Mouse (Mus musculus) CH12.LX (cell line): ENCODE data around the gene Ndufv3. TPM values are rescaled to one million over a fixed set of nuclear protein-coding genes. Genes with fewer than 3 reads are reported as not detected.

Source experiments
- DNase-seq: peaks from one replicate; pipeline ENCODE4 v3.0.0-alpha.2; 2013; ENCODE audit errors: extremely low read depth
- H3K27ac ChIP-seq: 2 replicates; pipeline ENCODE4 v1.5.1; 2012; ENCODE audit warnings: low read depth, mild to moderate bottlenecking, control low read depth, moderate library complexity; ENCODE audit not compliant: insufficient read depth
- H3K27me3 ChIP-seq: replicated peaks from 2 replicates; pipeline ENCODE3; 2012; ENCODE audit warnings: inconsistent platforms
- H3K36me3 ChIP-seq, 2 experiments: replicated peaks in 1 of 2; 2 replicates each; pipeline versions ENCODE3 to v1.6.1; 2012; ENCODE audit warnings: inconsistent platforms in 1 of 2, low read length in 1 of 2, mild to moderate bottlenecking in 1 of 2, mixed read lengths in 1 of 2, moderate library complexity in 1 of 2; ENCODE audit not compliant: control insufficient read depth in 1 of 2, insufficient read depth in 1 of 2
- H3K4me1 ChIP-seq, 2 experiments: 2 replicates each; pipeline ENCODE4 v1.6.1; 2012; ENCODE audit warnings: inconsistent platforms in 1 of 2, moderate library complexity in 1 of 2; ENCODE audit not compliant: insufficient read depth in 2 of 2, control insufficient read depth in 1 of 2
- H3K4me2 ChIP-seq: 2 replicates; pipeline ENCODE4 v1.6.1; 2012; ENCODE audit warnings: low read depth, mild to moderate bottlenecking, control low read depth; ENCODE audit not compliant: poor library complexity, insufficient read depth, severe bottlenecking
- H3K4me3 ChIP-seq, 3 experiments: fragments of 150-350 bp in 1 of 3; sonication (generic) in 1 of 3; replicated peaks in 1 of 3; 2 replicates each; pipeline versions ENCODE3 to v1.5.1; 2011 to 2012; ENCODE audit warnings: low read depth in 2 of 3, low read length in 2 of 3, mild to moderate bottlenecking in 2 of 3, moderate library complexity in 2 of 3, control low read depth in 1 of 3, improper control_type of control experiment in 1 of 3, inconsistent platforms in 1 of 3, mixed read lengths in 1 of 3; ENCODE audit not compliant: poor library complexity in 1 of 3
- H3K79me2 ChIP-seq: replicated peaks from 2 replicates; pipeline ENCODE4 v1.6.1; 2012; ENCODE audit warnings: mild to moderate bottlenecking, moderate library complexity; ENCODE audit not compliant: control insufficient read depth, poor library complexity, insufficient read depth, severe bottlenecking; ENCODE audit errors: extremely low read depth
- H3K9ac ChIP-seq: 2 replicates; pipeline ENCODE4 v1.6.1; 2012; ENCODE audit warnings: low read depth, mild to moderate bottlenecking, control low read depth, moderate library complexity; ENCODE audit not compliant: insufficient read depth
- H3K9me3 ChIP-seq: replicated peaks from 2 replicates; pipeline ENCODE3; 2012; ENCODE audit warnings: low read length, inconsistent platforms, mixed read lengths
- BHLHE40 ChIP-seq: IDR thresholded peaks from 2 replicates; pipeline ENCODE4 v1.6.1; 2011; ENCODE audit warnings: mild to moderate bottlenecking, low read depth, low read length, improper control_type of control experiment
- E2F4 ChIP-seq: IDR thresholded peaks from 2 replicates; pipeline ENCODE4 v1.6.1; 2011; ENCODE audit warnings: low read depth, low read length, improper control_type of control experiment; ENCODE audit not compliant: insufficient replicate concordance
- ETS1 ChIP-seq: conservative IDR thresholded peaks from 2 replicates; pipeline ENCODE4 v1.6.1; 2012; ENCODE audit warnings: low read depth, mild to moderate bottlenecking, inconsistent platforms, low read length, improper control_type of control experiment, moderate library complexity
- JUND ChIP-seq: conservative IDR thresholded peaks from 2 replicates; pipeline ENCODE4 v1.6.1; 2011; ENCODE audit warnings: low read depth, low read length, improper control_type of control experiment
- MAFK ChIP-seq: IDR thresholded peaks from 2 replicates; pipeline ENCODE4 v1.6.1; 2011; ENCODE audit warnings: low read length, improper control_type of control experiment; ENCODE audit not compliant: insufficient replicate concordance
- MAX ChIP-seq: IDR thresholded peaks from 2 replicates; pipeline ENCODE4 v1.6.1; 2011; ENCODE audit warnings: low read length, improper control_type of control experiment
- MEF2A ChIP-seq: IDR thresholded peaks from 2 replicates; pipeline ENCODE4 v1.6.1; 2014; ENCODE audit warnings: low read depth, mild to moderate bottlenecking, inconsistent platforms, low read length, improper control_type of control experiment, borderline replicate concordance
- MXI1 ChIP-seq: IDR thresholded peaks from 2 replicates; pipeline ENCODE4 v1.6.1; 2011; ENCODE audit warnings: mild to moderate bottlenecking, low read depth, low read length, improper control_type of control experiment
- NELFE ChIP-seq: IDR thresholded peaks from 2 replicates; pipeline ENCODE4 v1.6.1; 2011; ENCODE audit warnings: low read depth, low read length, improper control_type of control experiment
- NRF1 ChIP-seq: IDR thresholded peaks from 2 replicates; pipeline ENCODE4 v1.6.1; 2014; ENCODE audit warnings: low read depth, mild to moderate bottlenecking, inconsistent platforms, low read length, improper control_type of control experiment, moderate library complexity
- POLR2AphosphoS2 ChIP-seq: IDR thresholded peaks from 2 replicates; pipeline ENCODE4 v1.6.1; 2011; ENCODE audit warnings: low read depth, low read length, improper control_type of control experiment
- RCOR1 ChIP-seq: conservative IDR thresholded peaks from 2 replicates; pipeline ENCODE4 v1.6.1; 2012; ENCODE audit warnings: low read depth, mild to moderate bottlenecking, inconsistent platforms, low read length, improper control_type of control experiment
- SMC3 ChIP-seq: IDR thresholded peaks from 2 replicates; pipeline ENCODE4 v1.6.1; 2011; ENCODE audit warnings: low read depth, low read length, improper control_type of control experiment
- TBP ChIP-seq: conservative IDR thresholded peaks from 2 replicates; pipeline ENCODE4 v1.6.1; 2011; ENCODE audit warnings: low read depth, low read length, improper control_type of control experiment
- TCF12 ChIP-seq: IDR thresholded peaks from 2 replicates; pipeline ENCODE4 v1.6.1; 2014; ENCODE audit warnings: low read depth, mild to moderate bottlenecking, inconsistent platforms, low read length, improper control_type of control experiment
- USF1 ChIP-seq: IDR thresholded peaks from 2 replicates; pipeline ENCODE4 v1.6.1; 2014; ENCODE audit warnings: low read depth, mild to moderate bottlenecking, inconsistent platforms, low read length, improper control_type of control experiment
- ZC3H11A ChIP-seq: IDR thresholded peaks from 2 replicates; pipeline ENCODE4 v1.6.1; 2012; ENCODE audit warnings: low read depth, mild to moderate bottlenecking, inconsistent platforms, low read length, improper control_type of control experiment
- ZKSCAN1 ChIP-seq: IDR thresholded peaks from 2 replicates; pipeline ENCODE4 v1.6.1; 2012; ENCODE audit warnings: low read depth, inconsistent platforms, low read length, improper control_type of control experiment, borderline replicate concordance
- ZMIZ1 ChIP-seq: IDR thresholded peaks from 2 replicates; pipeline ENCODE4 v1.6.1; 2012; ENCODE audit warnings: low read depth, mild to moderate bottlenecking, inconsistent platforms, low read length, improper control_type of control experiment
- ZNF384 ChIP-seq: IDR thresholded peaks from 2 replicates; pipeline ENCODE4 v1.6.1; 2012; ENCODE audit warnings: low read depth, low read length, improper control_type of control experiment, inconsistent platforms
- dilution Hi-C: fragments of 300-500 bp; cut with MboI; formaldehyde crosslinking; loops from 2 replicates; pipeline ENCODE4 v1.14.3; 2020; ENCODE audit warnings: low sequenced_read_pairs; ENCODE audit not compliant: extremely low pct_unique_long_range_greater_than_20kb, extremely low pct_ligation_motif_present
- in situ Hi-C: fragments of 300-500 bp; cut with MboI; formaldehyde crosslinking; loops from 3 replicates; pipeline ENCODE4 v1.14.3; 2019; ENCODE audit warnings: low sequenced_read_pairs, low pct_ligation_motif_present, low pct_unique_long_range_greater_than_20kb, mixed read lengths
- polyA plus RNA-seq: library from polyadenylated mRNA; unstranded; fragments of >175 nt; gene quantifications from 2 replicates; pipeline ENCODE4 v1.2.1, GENCODE M21; 2012; ENCODE audit warnings: low read depth; ENCODE audit not compliant: insufficient read length
- total RNA-seq, 2 experiments: library from RNA; depleted of rRNA; stranded (reverse); fragments of 300-350 nt in 1 of 2; fragments of >200 nt in 1 of 2; gene quantifications; 2 replicates each; pipeline ENCODE4 v1.2.3; 2012 to 2014

Gene Ndufv3
- total and polyA plus RNA-seq, 3 experiments = 292 to 409 (median 298) TPM

DNA sequence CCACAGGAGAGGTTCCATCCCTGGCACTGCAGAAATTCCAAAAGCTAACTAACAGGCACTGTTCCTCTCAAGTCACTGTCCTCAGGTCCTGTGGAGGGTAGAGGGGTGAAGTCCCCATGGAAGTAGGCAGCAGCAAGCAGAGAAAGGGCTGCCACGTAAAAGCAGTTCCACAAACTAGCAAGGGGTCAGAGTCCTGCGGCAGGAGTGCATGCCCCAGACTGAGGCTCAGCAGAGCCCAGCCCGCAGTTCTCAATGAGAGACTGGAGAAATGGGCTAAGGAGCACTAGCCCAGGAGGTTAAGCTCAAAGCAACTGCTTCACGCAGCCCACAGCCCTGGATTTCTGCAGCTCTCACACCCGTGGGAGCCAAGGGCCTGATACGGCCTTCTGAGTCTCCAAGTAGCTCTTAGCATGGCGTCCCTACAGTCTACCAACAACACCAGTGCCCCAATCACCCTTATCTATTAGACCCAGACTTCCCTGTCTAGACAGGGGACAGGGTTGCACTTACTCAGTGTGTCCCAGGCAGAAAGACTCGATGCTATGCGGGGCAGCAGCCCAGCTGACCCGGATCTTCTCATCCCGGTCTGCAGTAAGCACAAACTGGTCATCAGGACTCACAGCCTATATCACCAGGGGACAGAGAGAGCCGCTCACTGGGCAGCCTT is 17.5 kb upstream of the Ndufv3 start:
- Histone ChIP-seq H3K9me3 (no peaks in the 10 kb centered on the region), H3K4me1 (peaks cover 0 to 6% of the 10 kb centered on the region in 2 experiments; a peak in 2 of 4 replicates)
- no peak for TF ChIP-seq E2F4
- TF ChIP-seq USF1 = no peak
- TF ChIP-seq ZMIZ1 = no peak
- TF ChIP-seq MXI1 = no peak
- no peak for TF ChIP-seq MAX
- TF ChIP-seq ZKSCAN1 = no peak
- no peak for TF ChIP-seq ZC3H11A
- TF ChIP-seq ETS1 = no peak
- TF ChIP-seq BHLHE40 = no peak
- no peak for TF ChIP-seq MAFK
- no peak for TF ChIP-seq RCOR1
- no peak for TF ChIP-seq SMC3
- no peak for TF ChIP-seq TCF12
- no peak for TF ChIP-seq MEF2A
- no peak for TF ChIP-seq POLR2AphosphoS2
- no peak for TF ChIP-seq TBP
- no peak for TF ChIP-seq NELFE
- TF ChIP-seq ZNF384 = no peak
- TF ChIP-seq NRF1 = no peak
- TF ChIP-seq, all 38 proteins: peak for 0
- H3K4me2 ChIP-seq = no peak overlapping the region
- H3K4me3 ChIP-seq = no peak overlapping the region
- in situ Hi-C loops = no loop called here
- dilution Hi-C loops = no loop called here
- H3K27me3 ChIP-seq = no peaks in the 10 kb centered on the region
- H3K79me2 ChIP-seq = peaks cover 7% of the 10 kb centered on the region
- DNase-seq = no peak
- peaks cover 91 to 100% of the 10 kb centered on the region in 2 experiments for H3K36me3 ChIP-seq
- no peak overlapping the region for H3K27ac ChIP-seq
- no peak overlapping the region for H3K9ac ChIP-seq

DNA sequence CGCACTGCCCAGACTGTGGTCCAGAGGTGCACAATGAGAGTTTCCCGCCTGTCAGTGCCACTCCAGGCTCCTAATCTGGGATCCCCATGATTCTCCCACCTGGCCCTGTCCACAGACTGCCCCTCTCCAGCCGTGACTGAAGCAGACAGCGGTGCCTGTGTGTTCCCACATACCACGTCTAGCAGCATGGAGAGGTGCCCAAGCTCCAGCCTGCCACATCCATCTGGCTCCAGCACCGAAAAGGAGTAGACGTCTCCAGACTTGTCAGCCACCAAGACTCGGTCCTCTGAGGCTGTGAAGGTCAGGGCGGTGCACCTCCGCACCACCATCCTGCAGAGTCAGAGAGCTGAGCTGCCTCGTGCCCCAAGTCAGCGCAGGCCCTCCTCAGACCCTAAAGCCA is 16.6 kb upstream of the Ndufv3 start:
- Histone ChIP-seq H3K4me3 (no peak overlapping the region), H3K27ac (no peak overlapping the region), H3K9me3 (no peaks in the 10 kb centered on the region), H3K4me2 (no peak overlapping the region), H3K27me3 (no peaks in the 10 kb centered on the region), H3K4me1 (peaks cover 0 to 7% of the 10 kb centered on the region in 2 experiments; a peak in 2 of 4 replicates), H3K36me3 (peaks cover 91 to 100% of the 10 kb centered on the region in 2 experiments), H3K79me2 (peaks cover 7% of the 10 kb centered on the region), H3K9ac (no peak overlapping the region)
- no peak for TF ChIP-seq E2F4
- no peak for TF ChIP-seq JUND
- TF ChIP-seq ZC3H11A = no peak
- no peak for TF ChIP-seq TCF12
- no peak for TF ChIP-seq USF1
- no peak for TF ChIP-seq MAFK
- no peak for TF ChIP-seq BHLHE40
- dilution Hi-C loops (no loop called here), in situ Hi-C loops (no loop called here)
- no peak for DNase-seq
